Mouse (Mus musculus): ENCODE measurements around the gene Lypla2.

Gene Lypla2

GRCm38 (mm10) chr4:135920304-135921241 lies 51.9 kb downstream of the Lypla2 start, which contains the start of gene Fuca1:
TSS of gene Fuca1 (plus strand) at chr4:135920735.
- peak; percentile 96 for DNase-seq (ENCODE audit: low spot score)

DNA sequence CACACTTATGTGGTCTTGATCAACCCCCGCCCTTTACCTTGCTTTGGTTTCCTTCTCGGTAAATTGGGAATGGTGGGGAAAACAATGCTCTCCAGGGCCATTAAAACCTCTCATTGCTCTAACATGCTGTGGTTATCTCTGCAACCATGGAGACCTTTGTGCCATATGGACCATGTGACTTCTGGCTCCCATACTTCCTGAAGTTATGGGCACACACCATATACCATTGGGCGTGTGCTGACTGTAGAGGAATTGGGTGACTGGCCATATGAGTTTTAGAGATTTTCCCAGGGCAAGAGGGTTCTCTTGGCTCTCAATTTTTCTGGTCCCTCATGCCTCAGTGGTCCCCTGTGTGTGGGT lies 53.2 kb downstream of the Lypla2 start:
- no peak for DNase-seq (ENCODE audit: low spot score)

DNA sequence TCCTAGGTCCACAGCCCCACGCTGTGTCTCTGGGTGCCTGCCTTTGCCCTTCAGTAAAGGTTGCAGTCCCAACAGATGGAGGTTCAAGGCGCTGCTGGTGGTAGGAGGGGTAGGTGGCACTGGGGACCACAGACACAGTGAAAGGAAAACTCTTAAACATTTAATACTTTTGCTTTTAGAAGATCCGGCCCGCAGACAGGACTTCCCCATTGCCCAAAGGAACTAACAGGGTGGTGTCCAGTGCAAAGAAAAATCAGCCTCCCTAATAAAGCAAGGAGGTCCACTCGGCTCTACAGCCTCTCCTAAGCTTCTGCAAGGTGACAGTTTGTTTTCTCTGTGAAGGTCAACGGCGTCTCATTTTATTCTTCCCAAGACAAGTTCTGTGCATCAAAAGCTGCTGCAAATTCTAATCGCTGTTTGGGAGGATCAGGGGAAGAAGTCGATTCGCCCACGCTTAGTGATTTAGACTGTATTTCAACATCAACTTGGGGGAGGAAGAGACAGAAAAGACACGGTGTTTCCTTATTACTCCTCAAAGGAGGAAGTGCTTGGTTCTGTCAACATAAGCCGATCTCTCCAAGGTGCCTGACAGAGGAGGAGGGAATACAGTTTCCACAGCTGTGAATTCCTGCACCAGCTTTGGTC lies 53.7 kb downstream of the Lypla2 start:
- DNase-seq (ENCODE audit: low spot score) = no peak

All from urinary bladder, postnatal 25 days (tissue).